Mouse (Mus musculus): ENCODE measurements around the gene Chmp1a. TPM values are rescaled to one million over a fixed set of nuclear protein-coding genes. Genes with fewer than 3 reads are reported as not detected.
"Not testable (repeated sequence)": the region's sequence is repeated elsewhere in the genome, so short reads cannot be mapped to it uniquely, and the experiment has no call there.

The Chmp1a gene
- polyA plus RNA-seq, 1 experiment from 2014 or later = 175 TPM

- H3K9me3 ChIP-seq = no peaks in the 10 kb centered on the region
- peaks cover 18% of the 10 kb centered on the region for H3K4me1 ChIP-seq (replicated peaks)
- peak within 1 kb of the TSS; percentile 85 for H3K27ac ChIP-seq (replicated peaks)
- H3K4me2 ChIP-seq = peak within 1 kb of the TSS; percentile 82
- no peaks in the 10 kb centered on the region for H3K27me3 ChIP-seq
- H3K36me3 ChIP-seq = peaks cover 31% of the 10 kb centered on the region
- 3% methylated on average over 59 of the region's 59 CpGs for WGBS
- ATAC-seq (ENCODE audit: low read depth) = peak; percentile 90
- peak within 1 kb of the TSS; percentile 91 for H3K9ac ChIP-seq
- H3K4me3 ChIP-seq = peak within 1 kb of the TSS; percentile 82
These were observed 12.0 kb upstream of the Chmp1a start, which contains the start of gene Cdk10 for GRCm38 (mm10) chr8:123224278-123225266. Cdk10 (plus strand) TSS chr8:123224842.

- Histone ChIP-seq H3K27ac (replicated peaks) (no peak overlapping the region), H3K4me3 (no peak overlapping the region), H3K9me3 (no peaks in the 10 kb centered on the region), H3K36me3 (no peaks in the 10 kb centered on the region), H3K9ac (no peak overlapping the region), H3K4me2 (no peak overlapping the region), H3K27me3 (no peaks in the 10 kb centered on the region), H3K4me1 (replicated peaks) (peaks cover 15% of the 10 kb centered on the region)
- ATAC-seq (ENCODE audit: low read depth) = no peak
- WGBS = 85% methylated on average over 1 of the region's 1 CpGs
These were observed 8.4 kb upstream of the Chmp1a start for GRCm38 (mm10) chr8:123220917-123221316.

- WGBS = 92% methylated on average over 3 of the region's 3 CpGs
- Histone ChIP-seq H3K27ac (replicated peaks) (no peak overlapping the region), H3K9ac (no peak overlapping the region), H3K4me2 (no peak overlapping the region), H3K4me3 (no peak overlapping the region), H3K4me1 (replicated peaks) (peaks cover 26% of the 10 kb centered on the region), H3K27me3 (no peaks in the 10 kb centered on the region), H3K36me3 (peaks cover 2% of the 10 kb centered on the region; the same call in 1 of the 2 replicates), H3K9me3 (no peaks in the 10 kb centered on the region)
- ATAC-seq (ENCODE audit: low read depth) = no peak
These were observed 2.9 kb upstream of the Chmp1a start for GRCm38 (mm10) chr8:123215430-123215829.

GRCm38 (mm10) chr8:123213118-123213772 lies 682 bp upstream of the Chmp1a start:
- peak overlapping the region; percentile 99 for H3K9ac ChIP-seq
- peaks cover 26% of the 10 kb centered on the region for H3K4me1 ChIP-seq (replicated peaks)
- no peaks in the 10 kb centered on the region for H3K9me3 ChIP-seq
- 22% methylated on average over 22 of the region's 22 CpGs for WGBS
- H3K27ac ChIP-seq (replicated peaks) = peak overlapping the region; percentile 69
- H3K27me3 ChIP-seq = no peaks in the 10 kb centered on the region
- peak; percentile 30; the same call in 1 of the 2 replicates for ATAC-seq (ENCODE audit: low read depth)
- peaks cover 24% of the 10 kb centered on the region for H3K36me3 ChIP-seq
- H3K4me2 ChIP-seq = peak overlapping the region; percentile 92
- peak overlapping the region; percentile 97 for H3K4me3 ChIP-seq

GRCm38 (mm10) chr8:123211876-123212275 lies 687 bp downstream of the Chmp1a start:
- no peak; the same call in 1 of the 2 replicates for ATAC-seq (ENCODE audit: low read depth)
- no peaks in the 10 kb centered on the region for H3K9me3 ChIP-seq
- H3K9ac ChIP-seq = peak overlapping the region; percentile 99
- H3K27me3 ChIP-seq = no peaks in the 10 kb centered on the region
- peak overlapping the region; percentile 92 for H3K4me2 ChIP-seq
- WGBS = 46% methylated on average over 10 of the region's 10 CpGs
- peak overlapping the region; percentile 69; the same call in 1 of the 2 replicates for H3K27ac ChIP-seq (replicated peaks)
- peak overlapping the region; percentile 97 for H3K4me3 ChIP-seq
- peaks cover 37% of the 10 kb centered on the region for H3K36me3 ChIP-seq
- H3K4me1 ChIP-seq (replicated peaks) = peaks cover 26% of the 10 kb centered on the region

GRCm38 (mm10) chr8:123203571-123203970 lies 9.0 kb downstream of the Chmp1a start:
- WGBS = 92% methylated on average over 3 of the region's 3 CpGs
- no peak for ATAC-seq (ENCODE audit: low read depth)
- Histone ChIP-seq H3K27ac (replicated peaks) (no peak overlapping the region), H3K4me3 (no peak overlapping the region), H3K4me2 (no peak overlapping the region), H3K36me3 (peaks cover 45% of the 10 kb centered on the region), H3K4me1 (replicated peaks) (peaks cover 5% of the 10 kb centered on the region; the same call in 1 of the 2 replicates), H3K9ac (no peak overlapping the region), H3K9me3 (no peaks in the 10 kb centered on the region), H3K27me3 (no peaks in the 10 kb centered on the region; the same call in 1 of the 2 replicates)

- Histone ChIP-seq H3K27me3 (no peaks in the 10 kb centered on the region; the same call in 1 of the 2 replicates), H3K4me3 (no peak overlapping the region), H3K27ac (replicated peaks) (no peak overlapping the region), H3K4me2 (no peak overlapping the region), H3K9me3 (no peaks in the 10 kb centered on the region), H3K36me3 (peaks cover 33% of the 10 kb centered on the region), H3K4me1 (replicated peaks) (peaks cover 5% of the 10 kb centered on the region; the same call in 1 of the 2 replicates), H3K9ac (no peak overlapping the region)
- ATAC-seq (ENCODE audit: low read depth) = peak; percentile 57
- WGBS = 23% methylated on average over 5 of the region's 5 CpGs
These were observed 10.3 kb downstream of the Chmp1a start for GRCm38 (mm10) chr8:123202288-123202687.

GRCm38 (mm10) chr8:123199864-123200263 lies 12.7 kb downstream of the Chmp1a start:
- no peak for ATAC-seq (ENCODE audit: low read depth)
- H3K27me3 ChIP-seq = no peaks in the 10 kb centered on the region; the same call in 1 of the 2 replicates

GRCm38 (mm10) chr8:123197016-123197415 lies 15.5 kb downstream of the Chmp1a start:
- ATAC-seq (ENCODE audit: low read depth); H3K36me3 ChIP-seq; H3K9ac ChIP-seq; H3K27me3 ChIP-seq; H3K4me1 ChIP-seq (replicated peaks); H3K4me2 ChIP-seq; H3K27ac ChIP-seq (replicated peaks); H3K9me3 ChIP-seq; H3K4me3 ChIP-seq: not testable (repeated sequence)
- 70% methylated on average over 5 of the region's 5 CpGs for WGBS

More at GRCm38 (mm10) chr8:123199864-123200263, 12.7 kb downstream of the Chmp1a start:
- Histone ChIP-seq H3K4me1 (replicated peaks) (peaks cover 5% of the 10 kb centered on the region; the same call in 1 of the 2 replicates), H3K27ac (replicated peaks) (no peak overlapping the region), H3K4me3 (no peak overlapping the region), H3K4me2 (no peak overlapping the region), H3K9me3 (no peaks in the 10 kb centered on the region), H3K9ac (no peak overlapping the region), H3K36me3 (peaks cover 12% of the 10 kb centered on the region)
- 77% methylated on average over 14 of the region's 14 CpGs for WGBS

- Histone ChIP-seq H3K9ac (no peak overlapping the region), H3K9me3 (no peaks in the 10 kb centered on the region), H3K36me3 (no peaks in the 10 kb centered on the region), H3K4me1 (replicated peaks) (0 out of 2 replicates have a peak, but pooled peaks cover 4% of the 10 kb centered on the region), H3K4me3 (no peak overlapping the region), H3K4me2 (no peak overlapping the region), H3K27ac (replicated peaks) (no peak overlapping the region), H3K27me3 (no peaks in the 10 kb centered on the region)
- ATAC-seq (ENCODE audit: low read depth) = no peak
- 69% methylated on average over 9 of the region's 9 CpGs for WGBS
These were observed 18.8 kb downstream of the Chmp1a start for GRCm38 (mm10) chr8:123193771-123194170.

GRCm38 (mm10) chr8:123191908-123192307 lies 20.7 kb downstream of the Chmp1a start:
- no peak for ATAC-seq (ENCODE audit: low read depth)
- H3K27me3 ChIP-seq = no peaks in the 10 kb centered on the region
- H3K36me3 ChIP-seq = no peaks in the 10 kb centered on the region
- 0 out of 2 replicates have a peak, but pooled peaks cover 4% of the 10 kb centered on the region for H3K4me1 ChIP-seq (replicated peaks)
- H3K4me2 ChIP-seq = no peak overlapping the region
- no peaks in the 10 kb centered on the region for H3K9me3 ChIP-seq
- no peak overlapping the region for H3K27ac ChIP-seq (replicated peaks)
- no peak overlapping the region for H3K9ac ChIP-seq
- 62% methylated on average over 8 of the region's 8 CpGs for WGBS
- H3K4me3 ChIP-seq = no peak overlapping the region

- Histone ChIP-seq H3K4me3 (no peak overlapping the region), H3K36me3 (no peaks in the 10 kb centered on the region), H3K9ac (no peak overlapping the region), H3K4me2 (no peak overlapping the region), H3K27ac (replicated peaks) (no peak overlapping the region), H3K27me3 (no peaks in the 10 kb centered on the region), H3K4me1 (replicated peaks) (0 out of 2 replicates have a peak, but pooled peaks cover 4% of the 10 kb centered on the region), H3K9me3 (no peaks in the 10 kb centered on the region)
- 3% methylated on average over 9 of the region's 9 CpGs for WGBS
- no peak for ATAC-seq (ENCODE audit: low read depth)
These were observed 21.9 kb downstream of the Chmp1a start for GRCm38 (mm10) chr8:123190678-123191077.

All from neural tube, embryonic 13.5 days (tissue).